Mouse (Mus musculus): ENCODE measurements around the gene Adcy3. TPM values are rescaled to one million over a fixed set of nuclear protein-coding genes. Genes with fewer than 3 reads are reported as not detected.

Gene Adcy3
- polyA plus RNA-seq, 1 experiment, result 9.6 TPM

DNA sequence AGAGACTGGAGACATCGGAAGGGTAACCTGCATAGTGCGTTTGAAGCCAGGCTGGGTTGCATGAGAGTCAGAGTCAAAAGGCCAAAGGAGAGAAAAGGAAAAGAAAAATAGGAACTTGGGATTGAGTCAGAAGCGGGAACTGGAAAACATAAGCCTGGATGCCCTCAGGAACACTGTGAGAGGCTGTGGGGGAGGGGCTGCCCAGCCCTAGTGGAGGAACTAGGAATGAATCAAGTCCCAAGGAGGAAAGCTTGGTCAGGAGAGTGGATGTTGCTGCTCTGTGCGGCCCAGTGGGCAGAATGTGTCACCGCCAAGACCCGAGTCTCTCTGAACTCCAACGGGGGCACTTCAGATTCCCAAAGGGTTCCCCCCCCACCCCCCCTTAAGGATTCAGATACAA lies 27.4 kb downstream of the Adcy3 start:
- no peaks in the 10 kb centered on the region for H3K27me3 ChIP-seq (ENCODE audit: control insufficient read depth, insufficient read depth, low read length)
- 90% methylated on average over 7 of the region's 7 CpGs for WGBS
- H3K36me3 ChIP-seq (ENCODE audit: control insufficient read depth, insufficient read depth, low read length), result no peaks in the 10 kb centered on the region
- no peak for TF ChIP-seq POLR2A (IDR thresholded peaks at IDR 0.05; ENCODE audit: low read depth, low read length)
- TF ChIP-seq CTCF (IDR thresholded peaks at IDR 0.05; ENCODE audit: extremely low read depth, insufficient read depth, insufficient read length, insufficient replicate concordance), result no peak
- no peak overlapping the region for H3K27ac ChIP-seq (ENCODE audit: insufficient read depth, low read length)
- H3K4me1 ChIP-seq (ENCODE audit: control insufficient read depth, insufficient read depth, insufficient read length), result no peaks in the 10 kb centered on the region; the same call in 1 of the 2 replicates
- H3K4me3 ChIP-seq (ENCODE audit: extremely low read depth, insufficient read depth, insufficient read length), result no peak overlapping the region
- no peak for DNase-seq (ENCODE audit: low read depth in 1 of 2, low spot score in 2 of 2)

DNA sequence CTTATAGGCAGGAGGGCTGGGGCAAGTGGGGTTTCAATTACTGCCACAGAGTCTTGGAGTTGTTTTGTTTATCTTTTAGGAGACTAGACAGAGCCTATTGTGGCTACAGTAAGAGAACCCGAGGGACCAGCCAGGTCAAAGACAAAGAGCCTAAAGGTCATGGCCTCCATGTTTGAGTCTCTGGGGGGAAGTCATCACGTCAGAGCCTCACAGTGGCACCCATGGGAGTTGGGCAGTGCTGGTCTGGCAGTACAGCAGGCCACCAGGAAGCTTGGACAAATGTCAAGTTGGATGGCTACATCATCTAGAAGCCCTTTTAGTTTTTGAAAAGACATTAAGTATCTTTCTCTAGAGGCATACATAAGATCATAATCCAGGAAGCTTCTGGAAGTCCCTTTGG lies 30.0 kb downstream of the Adcy3 start:
- Histone ChIP-seq H3K4me1 (ENCODE audit: control insufficient read depth, insufficient read depth, insufficient read length) (no peaks in the 10 kb centered on the region; the same call in 1 of the 2 replicates), H3K27me3 (ENCODE audit: control insufficient read depth, insufficient read depth, low read length) (no peaks in the 10 kb centered on the region), H3K36me3 (ENCODE audit: control insufficient read depth, insufficient read depth, low read length) (no peaks in the 10 kb centered on the region), H3K4me3 (ENCODE audit: extremely low read depth, insufficient read depth, insufficient read length) (no peak overlapping the region), H3K27ac (ENCODE audit: insufficient read depth, low read length) (no peak overlapping the region)
- DNase-seq (ENCODE audit: low read depth in 1 of 2, low spot score in 2 of 2), result no peak
- 62% methylated on average over 2 of the region's 2 CpGs for WGBS
- TF ChIP-seq POLR2A (IDR thresholded peaks at IDR 0.05; ENCODE audit: low read depth, low read length) (no peak), CTCF (IDR thresholded peaks at IDR 0.05; ENCODE audit: extremely low read depth, insufficient read depth, insufficient read length, insufficient replicate concordance) (no peak)

- no peak for DNase-seq (ENCODE audit: low read depth in 1 of 2, low spot score in 2 of 2)
- Histone ChIP-seq H3K4me1 (ENCODE audit: control insufficient read depth, insufficient read depth, insufficient read length) (no peaks in the 10 kb centered on the region; the same call in 1 of the 2 replicates), H3K27me3 (ENCODE audit: control insufficient read depth, insufficient read depth, low read length) (no peaks in the 10 kb centered on the region), H3K36me3 (ENCODE audit: control insufficient read depth, insufficient read depth, low read length) (no peaks in the 10 kb centered on the region), H3K27ac (ENCODE audit: insufficient read depth, low read length) (no peak overlapping the region), H3K4me3 (ENCODE audit: extremely low read depth, insufficient read depth, insufficient read length) (no peak overlapping the region)
- TF ChIP-seq POLR2A (IDR thresholded peaks at IDR 0.05; ENCODE audit: low read depth, low read length), result no peak
- TF ChIP-seq CTCF (IDR thresholded peaks at IDR 0.05; ENCODE audit: extremely low read depth, insufficient read depth, insufficient read length, insufficient replicate concordance), result no peak
- 81% methylated on average over 3 of the region's 3 CpGs for WGBS
These were observed 34.1 kb downstream of the Adcy3 start for GRCm38 (mm10) chr12:4166970-4167369.

- Histone ChIP-seq H3K4me3 (ENCODE audit: extremely low read depth, insufficient read depth, insufficient read length) (no peak overlapping the region), H3K36me3 (ENCODE audit: control insufficient read depth, insufficient read depth, low read length) (no peaks in the 10 kb centered on the region), H3K27me3 (ENCODE audit: control insufficient read depth, insufficient read depth, low read length) (no peaks in the 10 kb centered on the region), H3K4me1 (ENCODE audit: control insufficient read depth, insufficient read depth, insufficient read length) (no peaks in the 10 kb centered on the region), H3K27ac (ENCODE audit: insufficient read depth, low read length) (no peak overlapping the region)
- no peak for DNase-seq (ENCODE audit: low read depth in 1 of 2, low spot score in 2 of 2)
- TF ChIP-seq POLR2A (IDR thresholded peaks at IDR 0.05; ENCODE audit: low read depth, low read length), result no peak
- TF ChIP-seq CTCF (IDR thresholded peaks at IDR 0.05; ENCODE audit: extremely low read depth, insufficient read depth, insufficient read length, insufficient replicate concordance), result no peak
- 100% methylated on average over 1 of the region's 1 CpGs for WGBS
These were observed 36.2 kb downstream of the Adcy3 start for GRCm38 (mm10) chr12:4169058-4169457.

DNA sequence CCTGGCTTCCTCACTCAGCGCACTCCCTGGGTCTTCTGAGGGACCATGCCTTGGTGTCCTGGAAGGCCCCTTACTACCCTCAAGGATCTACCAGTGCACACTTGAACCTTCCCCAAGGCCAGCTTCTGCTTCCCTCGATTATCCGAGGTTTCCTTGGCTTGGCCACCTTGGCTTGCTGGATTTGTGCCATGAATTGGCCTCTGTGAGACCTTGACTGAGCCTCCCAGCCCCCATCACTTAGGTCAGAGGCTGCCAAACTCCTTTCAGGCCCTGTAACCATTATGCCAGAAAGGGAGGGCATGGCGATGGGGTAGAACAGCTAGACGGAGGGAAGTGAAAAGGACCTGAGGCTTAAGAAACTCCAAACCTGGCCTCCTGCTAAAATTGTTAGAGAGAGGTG lies 36.7 kb downstream of the Adcy3 start:
- Histone ChIP-seq H3K36me3 (ENCODE audit: control insufficient read depth, insufficient read depth, low read length) (no peaks in the 10 kb centered on the region), H3K27ac (ENCODE audit: insufficient read depth, low read length) (no peak overlapping the region), H3K27me3 (ENCODE audit: control insufficient read depth, insufficient read depth, low read length) (no peaks in the 10 kb centered on the region), H3K4me1 (ENCODE audit: control insufficient read depth, insufficient read depth, insufficient read length) (no peaks in the 10 kb centered on the region), H3K4me3 (ENCODE audit: extremely low read depth, insufficient read depth, insufficient read length) (no peak overlapping the region)
- no peak for DNase-seq (ENCODE audit: low read depth in 1 of 2, low spot score in 2 of 2)
- 82% methylated on average over 5 of the region's 5 CpGs for WGBS
- TF ChIP-seq POLR2A (IDR thresholded peaks at IDR 0.05; ENCODE audit: low read depth, low read length) (no peak), CTCF (IDR thresholded peaks at IDR 0.05; ENCODE audit: extremely low read depth, insufficient read depth, insufficient read length, insufficient replicate concordance) (no peak)

- DNase-seq (ENCODE audit: low read depth in 1 of 2, low spot score in 2 of 2), result no peak
- H3K36me3 ChIP-seq (ENCODE audit: control insufficient read depth, insufficient read depth, low read length), result no peaks in the 10 kb centered on the region
- 92% methylated on average over 15 of the region's 15 CpGs for WGBS
- no peak overlapping the region for H3K27ac ChIP-seq (ENCODE audit: insufficient read depth, low read length)
- no peaks in the 10 kb centered on the region for H3K27me3 ChIP-seq (ENCODE audit: control insufficient read depth, insufficient read depth, low read length)
- no peaks in the 10 kb centered on the region for H3K4me1 ChIP-seq (ENCODE audit: control insufficient read depth, insufficient read depth, insufficient read length)
- TF ChIP-seq CTCF (IDR thresholded peaks at IDR 0.05; ENCODE audit: extremely low read depth, insufficient read depth, insufficient read length, insufficient replicate concordance) (no peak), POLR2A (IDR thresholded peaks at IDR 0.05; ENCODE audit: low read depth, low read length) (no peak)
- no peak overlapping the region for H3K4me3 ChIP-seq (ENCODE audit: extremely low read depth, insufficient read depth, insufficient read length)
These were observed 40.3 kb downstream of the Adcy3 start for GRCm38 (mm10) chr12:4173108-4173790.

DNA sequence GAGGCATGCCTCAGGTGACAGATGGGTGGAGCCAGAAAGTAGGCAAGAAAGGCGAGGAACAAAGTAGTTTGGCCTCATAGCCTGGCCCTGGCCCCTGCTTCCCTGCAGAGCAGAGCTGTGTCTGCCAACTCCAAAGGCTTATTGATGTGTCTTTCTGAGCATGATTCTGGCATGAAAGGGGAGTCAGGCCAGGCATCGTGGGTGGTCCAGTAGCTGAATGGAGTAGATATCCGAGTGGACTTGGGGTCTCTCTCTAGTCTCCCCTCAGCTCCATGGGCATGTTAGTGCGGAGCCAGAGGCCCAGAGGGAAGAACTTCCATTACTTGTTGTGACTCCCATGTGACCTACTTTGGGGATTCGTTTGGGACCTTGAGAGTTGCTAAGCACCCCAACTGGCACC lies 45.9 kb downstream of the Adcy3 start:
- Histone ChIP-seq H3K4me1 (ENCODE audit: control insufficient read depth, insufficient read depth, insufficient read length) (no peaks in the 10 kb centered on the region), H3K4me3 (ENCODE audit: extremely low read depth, insufficient read depth, insufficient read length) (no peak overlapping the region), H3K36me3 (ENCODE audit: control insufficient read depth, insufficient read depth, low read length) (no peaks in the 10 kb centered on the region), H3K27ac (ENCODE audit: insufficient read depth, low read length) (no peak overlapping the region), H3K27me3 (ENCODE audit: control insufficient read depth, insufficient read depth, low read length) (no peaks in the 10 kb centered on the region)
- DNase-seq (ENCODE audit: low read depth in 1 of 2, low spot score in 2 of 2), result no peak
- 80% methylated on average over 5 of the region's 5 CpGs for WGBS
- no peak for TF ChIP-seq CTCF (IDR thresholded peaks at IDR 0.05; ENCODE audit: extremely low read depth, insufficient read depth, insufficient read length, insufficient replicate concordance)
- no peak for TF ChIP-seq POLR2A (IDR thresholded peaks at IDR 0.05; ENCODE audit: low read depth, low read length)
